Mouse (Mus musculus) cerebellum, adult 8-10 months (tissue): ENCODE measurements at regions not wholly inside any gene's neighbourhood (a gene's known extent, or its start where the extent isn't known, plus 50 kb on each side); places are given as distances from the start of the nearest gene placed in this dataset.
A peak's percentile ranks its signal among the peaks of the same experiment; 100 is the strongest.

Experiments used
- DNase-seq: peaks from one replicate; pipeline ENCODE4 v3.0.0; 2022

GRCm38 (mm10) chr2:173334856-173335595 is 58.7 kb upstream of the Pmepa1 start:
- no peak for DNase-seq

GRCm38 (mm10) chr2:173335859-173336258 is 59.5 kb upstream of the Pmepa1 start:
- peak; percentile 3 for DNase-seq

GRCm38 (mm10) chr2:173337666-173338065 is 61.3 kb upstream of the Pmepa1 start:
- no peak for DNase-seq

GRCm38 (mm10) chr2:173338671-173339070 is 62.3 kb upstream of the Pmepa1 start:
- DNase-seq = no peak

GRCm38 (mm10) chr2:173339211-173339610 is 62.9 kb upstream of the Pmepa1 start:
- no peak for DNase-seq

- DNase-seq = peak; percentile 6
Observed at GRCm38 (mm10) chr2:173340044-173340601, 63.8 kb upstream of the Pmepa1 start.

GRCm38 (mm10) chr2:173342605-173343260 is 66.4 kb upstream of the Pmepa1 start:
- no peak for DNase-seq

- no peak for DNase-seq
Observed at GRCm38 (mm10) chr2:173343665-173344064, 67.3 kb upstream of the Pmepa1 start.

- no peak for DNase-seq
Observed at GRCm38 (mm10) chr2:173344221-173344620, 67.9 kb upstream of the Pmepa1 start.

GRCm38 (mm10) chr2:173347341-173347740 is 71.0 kb upstream of the Pmepa1 start:
- no peak for DNase-seq

GRCm38 (mm10) chr2:173348757-173349156 is 72.4 kb upstream of the Pmepa1 start:
- no peak for DNase-seq

- DNase-seq = no peak
Observed at GRCm38 (mm10) chr2:173349510-173349909, 73.2 kb upstream of the Pmepa1 start.

- DNase-seq = no peak
Observed at GRCm38 (mm10) chr2:173349910-173350309, 73.6 kb upstream of the Pmepa1 start.

- no peak for DNase-seq
Observed at GRCm38 (mm10) chr2:173350405-173350804, 74.1 kb upstream of the Pmepa1 start.

GRCm38 (mm10) chr2:173350831-173351230 is 74.5 kb upstream of the Pmepa1 start:
- no peak for DNase-seq

GRCm38 (mm10) chr2:173351831-173352755 is 75.8 kb upstream of the Pmepa1 start:
- DNase-seq = no peak

GRCm38 (mm10) chr2:173352756-173353139 is 76.4 kb upstream of the Pmepa1 start:
- DNase-seq = no peak

GRCm38 (mm10) chr2:173353435-173354241 is 77.3 kb upstream of the Pmepa1 start:
- no peak for DNase-seq

GRCm38 (mm10) chr2:173356786-173357185 is 80.5 kb upstream of the Pmepa1 start:
- DNase-seq = no peak

GRCm38 (mm10) chr2:173365441-173366166 is 89.3 kb upstream of the Pmepa1 start:
- no peak for DNase-seq

- no peak for DNase-seq
Observed at GRCm38 (mm10) chr2:173366734-173367133, 90.4 kb upstream of the Pmepa1 start.
